Mouse (Mus musculus) ES-E14 (cell line): ENCODE measurements around the gene Zan.

Experiments used
- MAFK ChIP-seq: IDR thresholded peaks from 2 replicates; pipeline ENCODE4 v1.6.1; 2014; ENCODE audit warnings: mild to moderate bottlenecking, low read depth, low read length, inconsistent platforms; ENCODE audit not compliant: insufficient read depth
- ZNF384 ChIP-seq: IDR thresholded peaks from 2 replicates; pipeline ENCODE4 v1.6.1; 2012; ENCODE audit warnings: low read depth, low read length, inconsistent platforms

DNA sequence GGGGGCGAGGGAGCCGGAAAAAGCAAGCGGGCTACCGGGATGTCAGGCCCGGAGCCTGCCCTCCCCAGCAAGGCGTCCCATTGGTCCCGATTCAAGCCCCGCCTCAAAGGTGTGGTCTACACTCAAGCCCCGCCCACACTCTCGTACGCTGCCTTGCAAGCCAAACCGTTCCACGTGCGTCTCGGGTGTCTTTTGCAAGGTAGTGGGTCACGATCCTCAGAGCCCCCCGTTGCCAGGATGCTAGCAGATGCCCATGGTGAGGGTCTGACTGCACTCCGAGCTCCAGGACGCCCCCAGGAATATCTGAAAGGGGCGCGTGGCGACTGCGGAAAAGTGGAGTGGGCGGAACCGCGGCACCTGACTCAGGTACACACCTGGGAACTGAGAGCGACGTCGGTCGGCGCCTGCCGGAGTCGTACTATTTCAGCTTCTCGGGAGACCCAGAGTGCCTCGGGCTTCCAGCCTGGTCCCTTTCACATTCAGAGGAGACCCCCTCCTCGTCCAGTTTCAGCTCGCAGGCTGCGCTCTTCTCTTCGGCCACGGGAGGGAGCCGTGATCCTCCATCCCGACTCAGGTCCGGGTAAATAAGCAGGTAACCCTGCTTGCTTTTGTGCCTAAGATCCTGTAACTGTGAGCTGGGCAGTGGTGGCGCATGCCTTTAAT lies 143.2 kb downstream of the Zan start, which contains the start of gene Slc12a9:
- TF ChIP-seq MAFK (no peak), ZNF384 (no peak)
